Mouse (Mus musculus) hindbrain, embryonic 12.5 days (tissue): ENCODE results near the gene Tbc1d14. TPM values are rescaled to one million over a fixed set of nuclear protein-coding genes. Genes with fewer than 3 reads are reported as not detected.

Source experiments
- ATAC-seq: fragments of 200-750 bp; cut with Nextera tagmentation; 2 replicates; pipeline ENCODE4 v1.8.0; 2017; ENCODE audit warnings: moderate TSS enrichment; ENCODE audit not compliant: low FRiP score
- H3K27ac ChIP-seq: fragments of 300-500 bp; sonication (generic); 2 replicates; pipeline ENCODE4 v1.5.1; 2016; ENCODE audit warnings: mild to moderate bottlenecking
- H3K27me3 ChIP-seq: fragments of 300-500 bp; sonication (generic); 2 replicates; pipeline ENCODE4 v1.6.1; 2016; ENCODE audit warnings: mild to moderate bottlenecking
- H3K36me3 ChIP-seq: fragments of 300-500 bp; sonication (generic); 2 replicates; pipeline ENCODE4 v1.6.1; 2016; ENCODE audit warnings: mild to moderate bottlenecking
- H3K4me1 ChIP-seq: fragments of 300-500 bp; sonication (generic); 2 replicates; pipeline ENCODE4 v1.6.1; 2016
- H3K4me2 ChIP-seq: fragments of 300-500 bp; sonication (generic); replicated peaks from 2 replicates; pipeline ENCODE4 v1.6.1; 2016; ENCODE audit warnings: mild to moderate bottlenecking
- H3K4me3 ChIP-seq: fragments of 300-500 bp; sonication (generic); 2 replicates; pipeline ENCODE4 v1.5.1; 2016; ENCODE audit warnings: mild to moderate bottlenecking
- H3K9ac ChIP-seq: fragments of 300-500 bp; sonication (generic); 2 replicates; pipeline ENCODE4 v1.6.1; 2016; ENCODE audit warnings: mild to moderate bottlenecking, moderate library complexity
- H3K9me3 ChIP-seq: fragments of 300-500 bp; sonication (generic); replicated peaks from 2 replicates; pipeline ENCODE4 v1.6.1; 2016; ENCODE audit warnings: mild to moderate bottlenecking
- WGBS: fragments of 180-500 bp; shearing (Covaris S2); methylation state at CpG from one replicate; pipeline ENCODE4 v1.1.7; 2016; 5-methylcytosine and 5-hydroxymethylcytosine counted together
- polyA plus RNA-seq: library from polyadenylated mRNA; unstranded; fragments of >200 nt; fragmentation: Nextera tagmentation; extraction: Ambion mirVana; gene quantifications from 2 replicates; pipeline ENCODE4 v1.2.1, GENCODE M21; 2016

Tbc1d14 gene
- polyA plus RNA-seq, 1 experiment from 2014 or later: 56.2 TPM

GRCm38 (mm10) chr5:36540928-36541327 is 52.1 kb downstream of the Tbc1d14 start:
- 91% methylated on average over 2 of the region's 2 CpGs for WGBS
- H3K9ac ChIP-seq: no peak overlapping the region
- H3K4me2 ChIP-seq: no peak overlapping the region

GRCm38 (mm10) chr5:36538576-36539187 is 54.4 kb downstream of the Tbc1d14 start:
- H3K9me3 ChIP-seq: no peaks in the 10 kb centered on the region
- H3K27ac ChIP-seq: no peak overlapping the region
- no peaks in the 10 kb centered on the region for H3K36me3 ChIP-seq
- no peak for ATAC-seq
- WGBS: 45% methylated on average over 4 of the region's 4 CpGs
- no peaks in the 10 kb centered on the region for H3K4me1 ChIP-seq
- H3K4me3 ChIP-seq: no peak overlapping the region
- H3K27me3 ChIP-seq: no peaks in the 10 kb centered on the region
- no peak overlapping the region for H3K9ac ChIP-seq
- H3K4me2 ChIP-seq: no peak overlapping the region

More at GRCm38 (mm10) chr5:36540928-36541327, 52.1 kb downstream of the Tbc1d14 start:
- no peak for ATAC-seq
- Histone ChIP-seq H3K27me3 (no peaks in the 10 kb centered on the region), H3K4me1 (no peaks in the 10 kb centered on the region), H3K27ac (no peak overlapping the region), H3K9me3 (no peaks in the 10 kb centered on the region), H3K4me3 (no peak overlapping the region), H3K36me3 (no peaks in the 10 kb centered on the region)

GRCm38 (mm10) chr5:36536424-36536823 is 56.7 kb downstream of the Tbc1d14 start:
- no peak overlapping the region for H3K4me3 ChIP-seq
- H3K4me2 ChIP-seq: no peak overlapping the region
- H3K27ac ChIP-seq: no peak overlapping the region
- no peaks in the 10 kb centered on the region for H3K9me3 ChIP-seq
- no peaks in the 10 kb centered on the region for H3K27me3 ChIP-seq
- H3K9ac ChIP-seq: no peak overlapping the region
- H3K36me3 ChIP-seq: no peaks in the 10 kb centered on the region
- no peaks in the 10 kb centered on the region for H3K4me1 ChIP-seq
- no peak for ATAC-seq
- 93% methylated on average over 3 of the region's 3 CpGs for WGBS

GRCm38 (mm10) chr5:36535438-36536176 is 57.5 kb downstream of the Tbc1d14 start:
- H3K9ac ChIP-seq: no peak overlapping the region
- peaks cover 5% of the 10 kb centered on the region; the same call in 1 of the 2 replicates for H3K4me1 ChIP-seq
- 83% methylated on average over 6 of the region's 6 CpGs for WGBS
- no peak for ATAC-seq
- H3K27me3 ChIP-seq: no peaks in the 10 kb centered on the region
- no peak overlapping the region for H3K4me2 ChIP-seq
- H3K36me3 ChIP-seq: no peaks in the 10 kb centered on the region
- H3K9me3 ChIP-seq: no peaks in the 10 kb centered on the region
- no peak overlapping the region for H3K4me3 ChIP-seq
- no peak overlapping the region for H3K27ac ChIP-seq

GRCm38 (mm10) chr5:36534455-36535030 is 58.5 kb downstream of the Tbc1d14 start:
- H3K36me3 ChIP-seq: no peaks in the 10 kb centered on the region
- WGBS: 84% methylated on average over 6 of the region's 6 CpGs
- no peak overlapping the region for H3K9ac ChIP-seq
- H3K4me2 ChIP-seq: no peak overlapping the region
- H3K4me3 ChIP-seq: no peak overlapping the region
- ATAC-seq: no peak
- no peak overlapping the region for H3K27ac ChIP-seq
- no peaks in the 10 kb centered on the region for H3K9me3 ChIP-seq
- peaks cover 11% of the 10 kb centered on the region for H3K4me1 ChIP-seq
- H3K27me3 ChIP-seq: no peaks in the 10 kb centered on the region

- peak overlapping the region; percentile 75 for H3K27ac ChIP-seq
Observed at GRCm38 (mm10) chr5:36530129-36530751, 62.8 kb downstream of the Tbc1d14 start.

GRCm38 (mm10) chr5:36529698-36530097 is 63.4 kb downstream of the Tbc1d14 start:
- Histone ChIP-seq H3K9me3 (no peaks in the 10 kb centered on the region), H3K36me3 (peaks cover 1% of the 10 kb centered on the region), H3K4me3 (peak overlapping the region; percentile 63), H3K9ac (peak overlapping the region; percentile 84), H3K4me1 (peaks cover 28% of the 10 kb centered on the region), H3K27me3 (no peaks in the 10 kb centered on the region), H3K27ac (peak overlapping the region; percentile 75), H3K4me2 (peak overlapping the region; percentile 82)
- ATAC-seq: no peak
- WGBS: 8% methylated on average over 5 of the region's 5 CpGs

More at GRCm38 (mm10) chr5:36530129-36530751, 62.8 kb downstream of the Tbc1d14 start:
- Histone ChIP-seq H3K4me3 (peak overlapping the region; percentile 63), H3K4me1 (peaks cover 28% of the 10 kb centered on the region), H3K9ac (peak overlapping the region; percentile 84), H3K36me3 (no peaks in the 10 kb centered on the region; the same call in 1 of the 2 replicates), H3K4me2 (peak overlapping the region; percentile 82), H3K27me3 (no peaks in the 10 kb centered on the region), H3K9me3 (no peaks in the 10 kb centered on the region)
- under 1% methylated on average over 28 of the region's 28 CpGs for WGBS
- peak; percentile 97 for ATAC-seq

GRCm38 (mm10) chr5:36526921-36527320 is 66.2 kb downstream of the Tbc1d14 start:
- H3K9ac ChIP-seq: no peak overlapping the region
- H3K9me3 ChIP-seq: no peaks in the 10 kb centered on the region
- WGBS: 90% methylated on average over 2 of the region's 2 CpGs
- H3K27ac ChIP-seq: no peak overlapping the region
- peaks cover 24% of the 10 kb centered on the region for H3K36me3 ChIP-seq
- no peaks in the 10 kb centered on the region for H3K27me3 ChIP-seq
- H3K4me2 ChIP-seq: no peak overlapping the region
- peaks cover 28% of the 10 kb centered on the region for H3K4me1 ChIP-seq
- ATAC-seq: no peak
- no peak overlapping the region for H3K4me3 ChIP-seq

GRCm38 (mm10) chr5:36526274-36526673 is 66.8 kb downstream of the Tbc1d14 start:
- H3K36me3 ChIP-seq: peaks cover 28% of the 10 kb centered on the region
- no peak overlapping the region for H3K4me2 ChIP-seq
- no peak overlapping the region for H3K9ac ChIP-seq
- no peak for ATAC-seq
- H3K27me3 ChIP-seq: no peaks in the 10 kb centered on the region
- H3K4me3 ChIP-seq: no peak overlapping the region
- 90% methylated on average over 5 of the region's 5 CpGs for WGBS
- H3K4me1 ChIP-seq: peaks cover 28% of the 10 kb centered on the region
- H3K9me3 ChIP-seq: no peaks in the 10 kb centered on the region
- H3K27ac ChIP-seq: no peak overlapping the region

GRCm38 (mm10) chr5:36525216-36525615 is 67.9 kb downstream of the Tbc1d14 start:
- Histone ChIP-seq H3K4me2 (no peak overlapping the region), H3K27ac (no peak overlapping the region), H3K27me3 (no peaks in the 10 kb centered on the region), H3K4me1 (peaks cover 23% of the 10 kb centered on the region), H3K36me3 (peaks cover 36% of the 10 kb centered on the region), H3K4me3 (no peak overlapping the region), H3K9ac (no peak overlapping the region), H3K9me3 (no peaks in the 10 kb centered on the region)
- 80% methylated on average over 2 of the region's 2 CpGs for WGBS
- ATAC-seq: no peak

GRCm38 (mm10) chr5:36523219-36523703 is 69.8 kb downstream of the Tbc1d14 start:
- Histone ChIP-seq H3K4me2 (no peak overlapping the region), H3K9me3 (no peaks in the 10 kb centered on the region), H3K9ac (no peak overlapping the region), H3K27me3 (no peaks in the 10 kb centered on the region), H3K4me3 (no peak overlapping the region), H3K4me1 (peaks cover 4% of the 10 kb centered on the region; the same call in 1 of the 2 replicates), H3K27ac (no peak overlapping the region), H3K36me3 (peaks cover 56% of the 10 kb centered on the region)
- 94% methylated on average over 5 of the region's 5 CpGs for WGBS
- ATAC-seq: no peak

GRCm38 (mm10) chr5:36522782-36523181 is 70.3 kb downstream of the Tbc1d14 start:
- H3K9me3 ChIP-seq: no peaks in the 10 kb centered on the region
- H3K27me3 ChIP-seq: no peaks in the 10 kb centered on the region
- no peak overlapping the region for H3K4me2 ChIP-seq
- H3K36me3 ChIP-seq: peaks cover 61% of the 10 kb centered on the region
- 86% methylated on average over 2 of the region's 2 CpGs for WGBS
- no peak overlapping the region for H3K4me3 ChIP-seq
- no peak overlapping the region for H3K9ac ChIP-seq
- no peaks in the 10 kb centered on the region for H3K4me1 ChIP-seq
- H3K27ac ChIP-seq: no peak overlapping the region
- ATAC-seq: no peak
